Mouse (Mus musculus): ENCODE results near the gene Rbm15b. TPM values are rescaled to one million over a fixed set of nuclear protein-coding genes. Genes with fewer than 3 reads are reported as not detected.

Rbm15b gene
- polyA plus RNA-seq, 1 experiment, result 23.7 TPM

- TF ChIP-seq GATA1 (IDR thresholded peaks at IDR 0.05; ENCODE audit: low read length), result no peak
Measured at GRCm38 (mm10) chr9:106890496-106891240, 3.4 kb upstream of the Rbm15b start.

- no peak for TF ChIP-seq GATA1 (IDR thresholded peaks at IDR 0.05; ENCODE audit: low read length)
Measured at GRCm38 (mm10) chr9:106889321-106889720, 2.1 kb upstream of the Rbm15b start.

GRCm38 (mm10) chr9:106888346-106888745 lies 1.1 kb upstream of the Rbm15b start:
- TF ChIP-seq GATA1 (IDR thresholded peaks at IDR 0.05; ENCODE audit: low read length), result no peak

GRCm38 (mm10) chr9:106885901-106886731 lies 1.1 kb downstream of the Rbm15b start:
- TF ChIP-seq GATA1 (IDR thresholded peaks at IDR 0.05; ENCODE audit: low read length), result no peak

GRCm38 (mm10) chr9:106884996-106885900 lies 2.0 kb downstream of the Rbm15b start:
- no peak for TF ChIP-seq GATA1 (IDR thresholded peaks at IDR 0.05; ENCODE audit: low read length)

GRCm38 (mm10) chr9:106884306-106884705 lies 2.9 kb downstream of the Rbm15b start:
- no peak for TF ChIP-seq GATA1 (IDR thresholded peaks at IDR 0.05; ENCODE audit: low read length)

GRCm38 (mm10) chr9:106883085-106883484 lies 4.1 kb downstream of the Rbm15b start:
- no peak for TF ChIP-seq GATA1 (IDR thresholded peaks at IDR 0.05; ENCODE audit: low read length)

GRCm38 (mm10) chr9:106882176-106882575 lies 5.1 kb downstream of the Rbm15b start:
- TF ChIP-seq GATA1 (IDR thresholded peaks at IDR 0.05; ENCODE audit: low read length), result no peak

- no peak for TF ChIP-seq GATA1 (IDR thresholded peaks at IDR 0.05; ENCODE audit: low read length)
Measured at GRCm38 (mm10) chr9:106881071-106881755, 6.0 kb downstream of the Rbm15b start.

GRCm38 (mm10) chr9:106879471-106879870 lies 7.8 kb downstream of the Rbm15b start:
- TF ChIP-seq GATA1 (IDR thresholded peaks at IDR 0.05; ENCODE audit: low read length), result no peak

GRCm38 (mm10) chr9:106876666-106877065 lies 10.6 kb downstream of the Rbm15b start:
- no peak for TF ChIP-seq GATA1 (IDR thresholded peaks at IDR 0.05; ENCODE audit: low read length)

GRCm38 (mm10) chr9:106874216-106874615 lies 13.0 kb downstream of the Rbm15b start:
- TF ChIP-seq GATA1 (IDR thresholded peaks at IDR 0.05; ENCODE audit: low read length), result no peak

- peak; percentile 72 for TF ChIP-seq GATA1 (IDR thresholded peaks at IDR 0.05; ENCODE audit: low read length)
Measured at GRCm38 (mm10) chr9:106858036-106858435, 29.2 kb downstream of the Rbm15b start.

GRCm38 (mm10) chr9:106856664-106857063 lies 30.6 kb downstream of the Rbm15b start:
- TF ChIP-seq GATA1 (IDR thresholded peaks at IDR 0.05; ENCODE audit: low read length), result no peak

- TF ChIP-seq GATA1 (IDR thresholded peaks at IDR 0.05; ENCODE audit: low read length), result no peak
Measured at GRCm38 (mm10) chr9:106842800-106843199, 44.4 kb downstream of the Rbm15b start.

All from G1E-ER4 (cell line).